Mouse (Mus musculus) activated CD4-positive, CD25-positive, alpha-beta regulatory T cell, adult 4 months (primary cell): ENCODE data around the gene Slc31a1. TPM values are rescaled to one million over a fixed set of nuclear protein-coding genes. Genes with fewer than 3 reads are reported as not detected.

Experiments
- polyA plus RNA-seq, 2 experiments: library from polyadenylated mRNA; unstranded; fragments of 100-300 nt; shearing (Covaris generic); gene quantifications; one replicate each; pipeline ENCODE4 v1.2.1; 2017

Gene Slc31a1
- polyA plus RNA-seq, 2 experiments from 2014 or later, result 9.7 to 11.0 TPM

Other genes starting within 250 kb of the Slc31a1 start
- gene Mup21, start 209.9 kb upstream of the Slc31a1 start, polyA plus RNA-seq, result not detected
- not detected for gene Zfp37, start 129.7 kb upstream of the Slc31a1 start, polyA plus RNA-seq
- gene Slc31a2, start 98.2 kb upstream of the Slc31a1 start, polyA plus RNA-seq, result 1 to 10 TPM; 7.0 to 9.7 TPM
- gene Fkbp15, start 179 bp upstream of the Slc31a1 start, polyA plus RNA-seq, result 10 to 100 TPM; 36.9 to 38.3 TPM
- 10 to 100 TPM; 66.2 to 78.3 TPM for gene Cdc26, start 47.9 kb downstream of the Slc31a1 start, polyA plus RNA-seq
- gene Prpf4, start 48.1 kb downstream of the Slc31a1 start, polyA plus RNA-seq, result 10 to 100 TPM; 16.4 to 17.5 TPM
- gene Rnf183, start 74.5 kb downstream of the Slc31a1 start, polyA plus RNA-seq, result under 1 TPM in 1 of 2 experiments, not detected in 1; 0.44 TPM
- under 1 TPM in 1 of 2 experiments, not detected in 1; 0.33 TPM for gene Wdr31, start 110.2 kb downstream of the Slc31a1 start, polyA plus RNA-seq
- 1 to 10 TPM; 1.0 to 2.1 TPM for gene Bspry, start 119.3 kb downstream of the Slc31a1 start, polyA plus RNA-seq
- gene Hdhd3, start 142.7 kb downstream of the Slc31a1 start, polyA plus RNA-seq, result 1 to 10 TPM; 1.1 to 2.4 TPM
- 10 to 100 TPM; 68.8 to 82.3 TPM for gene Alad, start 159.2 kb downstream of the Slc31a1 start, polyA plus RNA-seq
- gene Pole3, start 164.3 kb downstream of the Slc31a1 start, polyA plus RNA-seq, result 10 to 100 TPM; 31.6 to 33.3 TPM
- under 1 TPM; 0.25 to 0.62 TPM for gene 4933430I17Rik, start 164.6 kb downstream of the Slc31a1 start, polyA plus RNA-seq
- gene Rgs3, start 199.1 kb downstream of the Slc31a1 start, polyA plus RNA-seq, result 10 to 100 TPM; 45.2 to 51.1 TPM